ENCODE assay signal across 8 mouse cellular contexts in genomic region chr6:87811675-87812338, GRCm38 (mm10). TPM values are rescaled to one million over a fixed set of nuclear protein-coding genes. Genes with fewer than 3 reads are reported as not detected.
DNase-seq lines count a peak whose midpoint lies in the region; ATAC-seq and TF ChIP-seq lines count a peak whose summit lies in the region.

Gene Rab43, minus strand, starts transcription at chr6:87812164.

- WGBS in forebrain, embryonic 13.5 days: under 1% methylated on average over 46 of the region's 56 CpGs
- WGBS in large intestine, adult 2 months: under 1% methylated on average over 56 of the region's 56 CpGs
- 2% methylated on average over 36 of the region's 56 CpGs for WGBS in liver, postnatal 0 days (ENCODE audit: insufficient replicate concordance)
- WGBS in neural tube, embryonic 14.5 days: under 1% methylated on average over 40 of the region's 56 CpGs

- peak within 1 kb of the TSS; percentile 83 for H3K9ac ChIP-seq in forebrain, embryonic 13.5 days
- H3K9ac ChIP-seq in liver, postnatal 0 days (replicated peaks): peak within 1 kb of the TSS; percentile 93
- H3K9ac ChIP-seq in neural tube, embryonic 14.5 days (replicated peaks; ENCODE audit: low read depth, low read length): peak within 1 kb of the TSS; percentile 80

- 0 out of 2 replicates have a peak, but pooled peaks have one; percentile 8 for TF ChIP-seq EP300 in liver, postnatal 0 days (IDR thresholded peaks at IDR 0.05; ENCODE audit: low read depth)

- peaks cover 25% of the 10 kb centered on the region for H3K4me1 ChIP-seq in E14TG2a.4 (replicated peaks; ENCODE audit: low read depth, low read length)
- H3K4me1 ChIP-seq in forebrain, embryonic 13.5 days: peaks cover 20% of the 10 kb centered on the region
- H3K4me1 ChIP-seq in liver, postnatal 0 days (ENCODE audit: insufficient read depth): peaks cover 36% of the 10 kb centered on the region
- H3K4me1 ChIP-seq in neural tube, embryonic 14.5 days (ENCODE audit: control insufficient read depth, insufficient read depth, low read length): peaks cover 6% of the 10 kb centered on the region; the same call in 1 of the 2 replicates

- H3K27ac ChIP-seq in forebrain, embryonic 13.5 days: peak within 1 kb of the TSS; percentile 31; the same call in 1 of the 2 replicates
- H3K27ac ChIP-seq in liver, postnatal 0 days (ENCODE audit: low read depth): peak within 1 kb of the TSS; percentile 100
- H3K27ac ChIP-seq in neural tube, embryonic 14.5 days (ENCODE audit: low read depth, low read length): peak within 1 kb of the TSS; percentile 66

- H3K27me3 ChIP-seq in E14TG2a.4 (ENCODE audit: insufficient read depth, low read length): peaks cover 23% of the 10 kb centered on the region
- no peaks in the 10 kb centered on the region for H3K27me3 ChIP-seq in forebrain, embryonic 13.5 days
- no peaks in the 10 kb centered on the region for H3K27me3 ChIP-seq in liver, postnatal 0 days (ENCODE audit: insufficient read depth, low read length)
- H3K27me3 ChIP-seq in neural tube, embryonic 14.5 days (ENCODE audit: control insufficient read depth, insufficient read depth, low read length): no peaks in the 10 kb centered on the region; the same call in 1 of the 2 replicates

- peak within 1 kb of the TSS; percentile 92 for H3K4me2 ChIP-seq in forebrain, embryonic 13.5 days
- peak within 1 kb of the TSS; percentile 72 for H3K4me2 ChIP-seq in liver, postnatal 0 days (ENCODE audit: low read depth, low read length)
- peak within 1 kb of the TSS; percentile 95 for H3K4me2 ChIP-seq in neural tube, embryonic 14.5 days (ENCODE audit: low read depth, low read length)

- H3K36me3 ChIP-seq in E14TG2a.4 (ENCODE audit: insufficient read depth, low read length): peaks cover 39% of the 10 kb centered on the region
- H3K36me3 ChIP-seq in forebrain, embryonic 13.5 days (ENCODE audit: poor library complexity, severe bottlenecking): peaks cover 32% of the 10 kb centered on the region
- H3K36me3 ChIP-seq in liver, postnatal 0 days (replicated peaks; ENCODE audit: insufficient read depth, low read length): peaks cover 19% of the 10 kb centered on the region; the same call in 1 of the 2 replicates
- peaks cover 4% of the 10 kb centered on the region; the same call in 1 of the 2 replicates for H3K36me3 ChIP-seq in neural tube, embryonic 14.5 days (ENCODE audit: control insufficient read depth, insufficient read depth, low read length)

- no peaks in the 10 kb centered on the region for H3K9me3 ChIP-seq in E14TG2a.4 (ENCODE audit: low read length)
- H3K9me3 ChIP-seq in forebrain, embryonic 13.5 days (replicated peaks): no peaks in the 10 kb centered on the region
- no peaks in the 10 kb centered on the region for H3K9me3 ChIP-seq in liver, postnatal 0 days (ENCODE audit: low read length)
- no peaks in the 10 kb centered on the region for H3K9me3 ChIP-seq in neural tube, embryonic 14.5 days (ENCODE audit: control insufficient read depth, low read length)

- intact Hi-C loops in heart, postnatal 10 days (cut with DNase I): loop anchor here (2.0 to 5.0 kb wide), 2 partner anchors 25 to 50 kb away; no protein-coding TSS in a partner anchor

- peak; percentile 89 for DNase-seq in c-Kit-positive CD71-positive TER-119-positive erythroid progenitor cells, embryonic 14.5 days (ENCODE audit: low spot score)
- peak; percentile 94 to 96 for DNase-seq in heart, postnatal 10 days
- DNase-seq in large intestine, adult 2 months (ENCODE audit: low read depth, low spot score): peak; percentile 79
- peak; percentile 97 for DNase-seq in liver, postnatal 0 days
- DNase-seq in testis, postnatal 10 days (ENCODE audit: low spot score): peak; percentile 96

- TF ChIP-seq CTCF in E14TG2a.4 (conservative IDR thresholded peaks at IDR 0.05; ENCODE audit: low read length): no peak
- peak; percentile 58 for TF ChIP-seq CTCF in liver, postnatal 0 days (IDR thresholded peaks at IDR 0.05; ENCODE audit: low read depth)

- peak within 1 kb of the TSS; percentile 90 for H3K4me3 ChIP-seq in E14TG2a.4 (replicated peaks; ENCODE audit: low read length)
- peak within 1 kb of the TSS; percentile 70 for H3K4me3 ChIP-seq in forebrain, embryonic 13.5 days
- H3K4me3 ChIP-seq in liver, postnatal 0 days (ENCODE audit: low read depth, low read length): peak within 1 kb of the TSS; percentile 97
- peak within 1 kb of the TSS; percentile 70 for H3K4me3 ChIP-seq in neural tube, embryonic 14.5 days (ENCODE audit: low read depth, low read length)

- peak; percentile 98 for ATAC-seq in forebrain, embryonic 13.5 days
- peak; percentile 86 for ATAC-seq in liver, postnatal 0 days
- ATAC-seq in neural tube, embryonic 14.5 days (ENCODE audit: low read depth): peak; percentile 96

RNA-seq across cellular contexts. Expression of gene Rab43, which starts in this region (rescaled TPM):
- 7.4 and 7.9 TPM in 2 replicates for polyA plus RNA-seq in forebrain, embryonic 13.5 days (2015; fragmentation: Nextera tagmentation; extraction: Ambion mirVana)
- total RNA-seq in heart, postnatal 10 days (2021): 10 to 100 TPM; 16.9 to 26.4 TPM
- polyA plus RNA-seq in large intestine, adult 2 months (2012; rRNA removed): 48.8 and 74.9 TPM in 2 replicates
- 44.4 and 45.4 TPM in 2 replicates for polyA plus RNA-seq in liver, postnatal 0 days (2015; fragmentation: Nextera tagmentation; extraction: Ambion mirVana)
- polyA plus RNA-seq in neural tube, embryonic 14.5 days (2014; fragmentation: Nextera tagmentation; extraction: Ambion mirVana): 8.9 and 12.3 TPM in 2 replicates

Comparison
In these comparisons a context has a peak if more than half of its experiments do, and no peak if none do; other contexts are left out.
1. Peak in every context shown above with its lines: DNase-seq, ATAC-seq, H3K4me3 ChIP-seq and H3K27ac ChIP-seq.
2. H3K27ac ChIP-seq: peak in every context shown above with its lines; median percentile 100 in liver, postnatal 0 days; 66 in neural tube, embryonic 14.5 days; 31 in forebrain, embryonic 13.5 days.